Mouse (Mus musculus): ENCODE results near the gene Gm43191.

- TF ChIP-seq POLR2A (IDR thresholded peaks at IDR 0.05; ENCODE audit: borderline replicate concordance, insufficient read depth, low read length) = no peak
- TF ChIP-seq CTCF (IDR thresholded peaks at IDR 0.05; ENCODE audit: borderline replicate concordance, insufficient read depth, low read depth, low read length) = no peak
These were observed 34.7 kb downstream of the Gm43191 start for GRCm38 (mm10) chr3:116646387-116646786.

All from cerebellum, adult 2 months (tissue).